Mouse (Mus musculus) T-cell, adult 2 months (primary cell): ENCODE measurements around the gene Gm20481.
"Not testable (repeated sequence)": the region's sequence is repeated elsewhere in the genome, so short reads cannot be mapped to it uniquely, and the experiment has no call there.

Experiments used
- DNase-seq: peaks from one replicate; pipeline ENCODE4 v3.0.0; 2022; ENCODE audit warnings: low spot score

Gene Gm20481

DNA sequence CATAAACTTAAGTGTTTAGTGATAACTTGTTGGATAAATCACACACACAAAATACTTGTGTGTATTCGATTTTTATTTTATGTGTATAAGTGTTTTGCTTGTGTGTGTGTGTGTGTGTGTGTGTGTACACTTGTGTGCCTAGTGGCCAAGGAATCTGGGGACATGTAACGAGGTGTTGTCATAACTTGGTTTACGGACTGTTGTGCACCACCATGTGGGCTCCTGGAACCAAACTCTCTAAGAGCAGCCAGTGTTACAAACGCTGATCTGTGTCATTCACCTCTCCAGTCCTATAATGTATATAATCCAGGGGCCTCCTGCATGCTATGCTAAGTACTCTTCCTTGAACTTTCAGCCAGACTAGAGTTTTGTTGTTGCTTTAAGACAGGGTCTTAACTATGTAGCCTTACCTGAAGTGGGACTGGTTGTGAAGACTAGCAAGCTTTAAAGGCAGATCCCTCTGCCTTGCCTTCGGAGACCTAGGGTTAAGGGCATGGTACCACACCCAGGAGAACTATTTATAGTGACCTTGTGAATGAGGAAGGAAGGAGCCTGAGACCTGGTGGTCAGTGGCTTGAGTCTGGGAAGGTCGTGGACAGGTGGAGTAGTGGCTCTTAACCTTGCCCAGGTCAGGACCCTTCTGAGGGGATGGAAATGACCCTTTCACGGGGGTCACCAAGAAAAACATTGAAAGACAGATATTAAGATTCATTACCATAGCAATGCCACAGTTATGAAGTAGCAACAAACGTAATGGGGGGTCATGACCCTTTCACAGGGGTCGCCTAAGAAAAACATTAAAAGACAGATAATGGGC, 33.5 kb downstream of the Gm20481 start:
- no peak for DNase-seq

DNA sequence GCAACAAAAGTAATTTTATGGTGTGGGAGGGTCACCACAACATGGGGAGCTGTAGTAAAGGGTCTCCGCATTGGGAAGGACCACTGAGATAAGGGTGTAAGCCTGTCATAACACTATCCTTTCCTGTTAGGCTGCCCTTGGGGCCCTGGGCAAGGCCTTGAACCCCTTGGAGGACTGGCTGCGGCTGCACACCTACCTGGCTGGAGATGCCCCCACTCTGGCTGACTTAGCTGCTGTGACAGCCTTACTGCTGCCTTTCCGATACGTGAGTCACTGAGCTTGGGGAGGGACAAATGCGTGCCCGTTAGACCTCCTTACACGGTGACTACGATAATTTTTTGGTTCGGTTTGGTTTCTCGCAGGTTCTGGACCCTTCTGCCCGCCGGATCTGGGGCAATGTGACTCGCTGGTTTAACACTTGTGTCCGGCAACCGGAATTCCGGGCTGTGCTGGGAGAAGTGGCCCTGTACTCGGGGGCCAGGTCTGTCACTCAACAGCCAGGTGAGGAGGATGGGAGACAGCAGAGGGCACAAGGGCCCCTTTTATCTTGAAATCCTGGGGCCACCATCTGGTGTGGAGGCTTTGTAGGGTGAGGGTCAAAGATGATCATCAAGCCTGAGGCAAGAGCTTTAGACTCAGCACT, 34.5 kb downstream of the Gm20481 start:
- no peak for DNase-seq

DNA sequence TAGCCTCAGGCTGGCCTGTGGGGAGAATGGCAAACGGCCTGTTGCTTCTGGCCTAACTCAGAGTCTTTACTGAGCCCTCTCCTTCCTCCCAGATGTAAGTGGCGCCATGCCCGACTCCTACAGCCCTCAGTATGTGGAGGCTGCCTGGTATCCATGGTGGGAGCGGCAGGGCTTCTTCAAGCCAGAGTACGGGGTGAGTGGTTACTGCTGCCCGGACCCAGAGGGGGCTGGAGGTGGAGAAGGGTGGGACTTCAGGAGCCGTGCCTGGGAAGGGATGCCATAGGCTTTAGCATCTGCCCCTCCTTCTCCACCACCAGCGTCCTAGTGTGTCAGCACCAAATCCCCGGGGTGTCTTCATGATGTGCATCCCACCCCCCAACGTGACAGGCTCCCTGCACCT, 35.4 kb downstream of the Gm20481 start:
- DNase-seq = no peak

DNA sequence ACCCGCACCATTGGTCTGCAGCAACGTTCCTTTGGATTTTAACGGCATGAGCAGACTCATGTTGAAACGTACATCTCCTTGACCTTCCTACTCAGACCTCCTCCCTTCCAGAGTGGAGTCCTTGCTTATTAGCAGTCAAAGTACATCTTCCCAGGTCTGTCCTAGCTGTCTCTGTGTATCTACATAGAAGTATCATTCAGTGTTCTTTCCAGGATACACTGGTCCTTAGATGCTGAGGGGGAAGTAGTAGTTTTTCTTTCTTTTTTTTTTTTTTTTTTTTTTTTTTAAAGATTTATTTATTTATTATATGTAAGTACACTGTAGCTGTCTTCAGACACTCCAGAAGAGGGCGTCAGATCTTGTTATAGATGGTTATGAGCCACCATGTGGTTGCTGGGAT, 36.2 kb downstream of the Gm20481 start:
- DNase-seq = not testable (repeated sequence)

DNA sequence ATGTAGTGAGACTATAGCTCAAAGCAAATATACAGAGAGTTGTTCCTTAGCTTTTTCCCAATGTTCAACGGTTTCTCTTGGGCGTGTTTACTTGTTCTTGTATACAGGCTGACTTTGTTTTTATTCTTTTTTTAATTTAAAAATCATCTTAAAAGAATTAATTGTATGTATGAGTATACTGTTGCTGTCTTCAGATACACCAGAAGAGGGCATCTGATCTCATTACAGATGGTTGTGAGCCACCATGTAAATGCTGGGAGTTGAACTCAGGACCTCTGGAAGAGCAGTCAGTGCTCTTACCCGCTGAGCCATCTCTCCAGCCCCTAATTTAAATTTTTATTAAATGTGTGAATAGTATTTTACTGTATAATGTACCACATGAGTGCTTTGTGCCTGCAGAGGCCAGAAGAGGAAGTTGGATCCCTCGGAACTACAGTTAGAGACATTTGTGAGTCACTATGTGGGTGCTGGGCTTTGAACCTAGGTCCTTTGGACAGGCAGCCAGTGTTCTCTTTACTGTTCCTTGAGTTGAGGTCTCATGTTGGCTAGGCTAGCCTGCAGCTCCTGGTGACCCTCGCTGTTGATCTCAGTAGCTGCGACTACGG, 37.8 kb downstream of the Gm20481 start:
- no peak for DNase-seq

DNA sequence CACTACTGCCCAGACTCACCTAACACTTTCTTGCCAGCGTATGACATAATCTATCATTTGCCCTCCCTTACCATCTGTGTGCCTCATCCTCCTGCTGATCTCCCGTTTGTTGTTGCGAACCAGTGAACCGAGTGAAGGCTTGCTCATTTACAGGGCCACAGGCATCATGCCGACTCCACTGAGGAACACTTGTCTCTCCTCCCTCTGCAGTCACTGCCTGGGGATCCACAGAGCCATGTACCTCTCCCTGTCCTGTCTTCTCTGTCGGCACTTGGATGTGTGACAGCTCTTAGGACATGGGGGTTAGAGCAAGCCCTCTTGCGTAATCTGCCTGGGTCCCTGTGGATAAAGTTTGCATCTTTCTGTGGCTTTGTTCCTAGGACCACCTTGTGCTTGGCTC, 39.9 kb downstream of the Gm20481 start:
- no peak for DNase-seq

DNA sequence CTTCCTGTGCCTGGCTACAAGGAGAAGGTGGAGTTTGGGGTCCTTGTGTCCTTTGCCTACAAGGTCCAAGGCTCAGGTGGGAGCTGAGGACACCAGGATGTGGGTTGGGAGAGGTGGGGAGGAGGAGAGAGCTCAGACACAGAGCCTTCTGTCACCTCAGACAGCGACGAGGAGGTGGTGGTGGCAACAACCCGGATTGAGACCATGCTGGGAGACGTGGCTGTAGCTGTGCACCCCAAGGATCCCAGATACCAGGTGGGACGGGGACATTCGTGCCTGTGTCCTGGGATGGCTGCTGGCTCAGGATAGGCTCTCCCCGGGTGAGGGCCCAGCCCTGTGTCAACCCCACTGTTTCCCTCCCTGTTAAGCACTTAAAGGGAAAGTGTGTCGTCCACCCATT, 41.7 kb downstream of the Gm20481 start:
- no peak for DNase-seq

DNA sequence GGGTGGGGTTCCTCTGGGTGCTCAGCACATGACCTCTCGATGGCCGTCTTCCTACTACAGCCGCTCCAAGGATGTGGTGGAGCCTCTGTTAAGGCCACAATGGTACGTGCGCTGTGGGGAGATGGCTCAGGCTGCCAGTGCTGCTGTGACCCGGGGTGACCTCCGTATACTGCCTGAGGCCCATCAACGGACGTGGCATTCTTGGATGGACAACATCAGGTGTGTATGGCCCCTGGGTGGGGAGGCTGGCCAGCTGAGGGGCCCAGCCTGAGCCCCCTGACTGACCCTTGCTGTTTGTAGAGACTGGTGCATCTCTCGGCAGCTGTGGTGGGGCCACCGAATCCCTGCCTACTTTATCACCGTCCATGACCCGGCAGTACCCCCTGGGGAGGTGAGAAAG, 42.7 kb downstream of the Gm20481 start:
- no peak for DNase-seq

DNA sequence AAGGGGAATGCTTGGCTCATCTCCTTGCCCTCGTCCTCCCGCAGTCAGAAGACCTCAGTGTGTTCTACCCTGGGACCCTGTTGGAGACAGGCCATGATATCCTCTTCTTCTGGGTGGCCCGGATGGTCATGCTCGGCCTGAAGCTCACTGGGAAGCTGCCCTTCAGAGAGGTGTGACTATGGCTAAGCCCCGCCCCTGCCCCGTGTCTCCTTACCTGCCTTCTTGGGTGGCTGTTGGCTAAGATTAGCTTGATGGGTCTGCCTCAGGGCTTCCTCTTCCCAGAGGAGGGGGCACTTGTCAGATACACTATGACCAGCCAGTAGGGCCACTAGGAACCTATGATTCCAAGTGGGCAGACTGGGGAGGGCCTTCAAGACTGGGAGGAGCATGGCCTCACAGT, 43.5 kb downstream of the Gm20481 start:
- DNase-seq = no peak

DNA sequence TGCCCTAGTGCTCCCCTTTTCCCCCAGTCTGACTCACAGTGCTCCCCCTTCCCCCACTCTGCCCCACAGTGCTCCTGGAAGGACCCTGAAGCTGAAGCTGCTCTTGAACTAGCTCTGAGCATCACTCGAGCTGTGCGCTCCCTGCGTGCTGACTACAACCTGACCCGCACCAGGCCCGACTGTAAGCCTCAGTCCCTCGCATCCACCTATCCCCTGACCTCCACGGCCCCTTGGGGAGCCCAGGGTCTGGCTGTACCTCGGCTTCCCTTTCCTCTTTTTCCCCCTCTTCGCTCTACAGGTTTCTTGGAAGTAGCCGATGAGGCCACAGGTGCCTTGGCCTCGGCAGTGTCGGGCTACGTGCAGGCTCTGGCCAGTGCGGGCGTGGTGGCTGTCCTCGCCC, 45.6 kb downstream of the Gm20481 start:
- DNase-seq = no peak

DNA sequence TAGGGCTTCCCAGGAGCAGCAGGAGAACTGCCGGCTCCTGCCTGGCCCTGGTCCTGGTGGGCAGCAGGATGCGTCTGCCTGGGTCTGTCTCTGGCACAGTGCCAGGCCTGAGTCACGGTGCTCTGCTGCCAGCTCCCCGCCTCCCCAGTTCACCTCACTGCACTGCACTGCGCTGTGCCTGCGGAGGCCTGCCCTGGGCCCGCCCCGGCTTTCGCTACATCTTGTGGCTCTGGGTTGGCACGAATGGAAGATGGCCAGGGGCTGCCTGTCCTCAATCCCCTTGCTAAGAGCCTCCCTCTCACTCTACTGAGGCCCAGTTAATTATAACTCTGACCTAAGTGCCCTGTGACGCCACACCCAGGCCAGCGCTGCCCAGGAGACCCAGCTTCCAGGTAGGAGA, 46.7 kb downstream of the Gm20481 start, which contains the start of gene Vwa7:
Gene Vwa7, plus strand, starts transcription at position 204 of the 400 bp plus-strand sequence.
- DNase-seq = no peak

DNA sequence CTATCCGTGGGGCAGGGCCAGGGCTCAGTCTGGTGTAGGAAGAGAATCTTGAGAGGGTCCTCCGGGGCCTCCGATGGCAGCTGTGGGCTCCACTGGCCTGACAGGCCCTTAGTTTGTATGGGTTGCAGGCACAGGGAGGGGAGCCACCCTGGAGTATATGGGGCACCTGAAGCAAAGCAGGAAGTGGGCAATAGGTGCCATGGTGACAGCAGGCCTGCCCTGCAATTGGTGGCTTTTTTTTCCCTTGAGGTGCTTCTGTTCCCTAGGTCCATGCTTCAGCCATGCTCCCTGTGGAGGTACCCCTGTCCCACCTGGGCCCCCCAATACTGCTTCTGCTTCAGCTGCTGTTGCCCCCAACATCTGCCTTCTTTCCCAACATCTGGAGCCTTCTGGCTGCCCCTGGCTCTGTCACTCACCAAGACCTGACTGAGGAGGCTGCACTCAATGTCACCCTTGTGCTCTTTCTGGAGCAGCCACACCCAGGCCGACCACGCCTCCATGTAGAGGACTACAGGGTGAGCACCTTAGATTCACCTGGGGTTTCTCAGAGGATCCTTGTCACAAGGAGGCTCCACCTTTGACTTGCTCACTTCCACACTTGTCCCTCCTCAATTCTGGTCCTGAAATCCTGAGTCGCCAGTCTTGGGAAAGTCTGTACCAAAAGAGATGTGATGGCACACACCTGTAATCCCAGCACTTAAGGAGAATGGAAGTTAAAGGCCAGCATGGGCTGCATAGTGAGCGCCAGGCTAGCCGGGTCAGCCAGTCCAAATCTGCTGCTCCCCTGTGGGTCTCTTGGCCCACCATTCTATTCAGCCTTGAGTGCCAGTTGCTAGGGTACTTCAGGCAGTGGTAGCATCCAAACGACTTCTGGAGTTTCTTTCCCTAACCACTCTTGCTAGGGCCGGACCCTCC, 47.3 kb downstream of the Gm20481 start:
- peak; percentile 29 for DNase-seq

DNA sequence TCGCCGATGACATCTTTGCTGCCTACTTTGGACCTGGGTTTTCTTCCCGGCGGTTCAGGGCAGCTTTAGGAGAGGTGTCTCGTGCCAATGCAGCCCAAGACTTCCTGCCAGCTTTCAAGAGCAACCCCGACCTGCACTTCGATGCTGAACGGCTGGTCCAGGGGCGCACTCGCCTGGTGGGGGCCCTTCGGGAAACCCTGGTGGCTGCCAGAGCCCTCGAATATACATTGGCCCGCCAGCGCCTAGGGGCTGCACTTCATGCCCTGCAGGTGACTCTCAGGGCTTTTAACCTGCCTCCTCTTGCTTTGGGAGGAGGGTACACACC, 48.0 kb downstream of the Gm20481 start:
- no peak for DNase-seq

DNA sequence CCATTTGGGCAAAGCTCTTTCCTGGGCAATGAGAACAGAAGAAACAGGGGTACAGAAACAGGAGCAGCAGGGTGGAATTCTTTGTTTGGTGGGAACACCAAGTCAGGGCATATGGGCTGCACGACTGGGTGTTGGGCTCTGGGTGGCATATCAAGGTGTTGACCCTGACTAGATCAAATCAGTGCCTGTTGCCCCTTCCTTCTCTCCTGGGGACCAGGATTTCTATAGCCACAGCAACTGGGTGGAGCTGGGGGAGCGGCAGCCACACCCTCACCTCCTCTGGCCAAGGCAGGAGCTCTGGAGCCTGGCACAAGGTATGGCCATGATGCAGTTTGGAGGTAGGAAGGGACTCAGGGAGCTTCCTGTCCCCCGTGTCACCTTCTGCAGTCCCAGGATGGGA, 48.5 kb downstream of the Gm20481 start:
- no peak for DNase-seq

DNA sequence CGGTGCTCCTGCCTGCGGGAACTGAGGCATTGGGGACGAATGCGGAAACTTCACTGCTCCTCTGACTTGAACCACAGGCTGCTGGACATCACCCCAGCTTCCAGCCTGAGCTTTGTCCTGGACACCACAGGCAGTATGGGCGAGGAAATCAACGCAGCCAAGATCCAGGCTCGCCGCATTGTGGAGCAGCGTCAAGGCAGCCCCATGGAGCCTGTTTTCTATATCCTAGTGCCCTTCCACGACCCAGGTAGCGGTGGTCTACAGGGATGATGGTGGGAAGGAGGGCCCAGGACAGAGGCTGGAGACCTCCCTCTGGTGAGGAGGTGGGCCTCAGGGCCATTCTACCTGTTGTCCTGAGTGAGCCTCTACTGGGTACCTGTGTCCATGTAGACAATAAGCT, 50.2 kb downstream of the Gm20481 start:
- no peak for DNase-seq

DNA sequence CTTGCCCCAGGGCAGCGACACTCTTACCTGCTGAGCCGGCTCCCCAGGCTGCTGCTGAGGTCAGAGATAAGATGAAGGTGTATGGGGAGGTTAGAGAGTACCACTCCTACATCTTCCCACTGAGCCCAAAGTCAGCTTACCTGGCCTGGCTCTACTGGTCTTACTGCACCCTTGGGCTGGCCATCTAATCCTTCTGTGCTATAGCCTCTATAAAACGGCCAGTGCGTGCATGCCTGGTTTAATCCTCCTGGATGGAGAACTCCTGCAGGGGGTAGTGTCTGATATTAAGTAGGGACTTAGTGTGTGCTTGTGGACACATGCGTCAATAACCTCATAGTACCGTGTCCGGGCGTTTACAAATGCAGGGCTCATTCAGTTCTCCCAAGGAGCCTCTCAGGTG, 50.8 kb downstream of the Gm20481 start:
- no peak for DNase-seq

DNA sequence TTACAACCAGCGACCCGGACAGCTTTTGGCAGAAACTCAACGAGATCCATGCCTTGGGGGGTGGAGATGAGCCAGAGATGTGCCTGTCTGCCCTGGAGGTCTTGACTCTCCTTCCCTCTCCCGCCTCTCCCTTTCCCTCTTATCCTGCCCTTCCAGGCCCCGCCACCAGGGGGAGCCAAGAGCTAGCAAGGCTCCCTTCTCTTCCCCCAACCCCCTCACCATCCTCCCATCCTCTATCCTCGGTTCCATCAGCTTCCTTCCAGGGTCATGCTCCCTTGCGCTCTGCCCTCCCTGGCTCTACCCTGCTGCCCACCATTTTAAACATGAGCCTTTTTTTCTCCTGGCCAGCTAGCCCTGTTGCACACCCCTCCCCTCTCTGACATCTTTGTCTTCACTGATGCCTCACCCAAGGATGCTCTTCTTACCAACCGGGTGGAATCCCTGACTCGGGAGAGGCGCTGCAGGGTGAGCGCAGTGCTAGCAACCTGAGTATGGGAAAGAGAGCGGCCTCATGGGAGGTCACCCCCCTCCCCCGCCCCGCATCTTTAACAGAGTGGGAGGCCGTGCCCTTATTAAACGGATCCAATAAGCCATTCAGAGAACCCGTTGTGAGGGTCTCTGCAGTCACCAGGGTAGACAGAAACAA, 51.6 kb downstream of the Gm20481 start:
- peak; percentile 83 for DNase-seq
